Mouse (Mus musculus) midbrain, embryonic 13.5 days (tissue): ENCODE results near the gene Perm1. TPM values are rescaled to one million over a fixed set of nuclear protein-coding genes. Genes with fewer than 3 reads are reported as not detected.
A peak's percentile ranks its signal among the peaks of the same experiment; 100 is the strongest.

Experiments used
- ATAC-seq: fragments of 200-750 bp; cut with Nextera tagmentation; 2 replicates; pipeline ENCODE4 v1.8.0; 2017; ENCODE audit warnings: mild to moderate bottlenecking, moderate TSS enrichment, moderate library complexity
- H3K27ac ChIP-seq: fragments of 300-500 bp; sonication (generic); 2 replicates; pipeline ENCODE4 v1.5.1; 2015; ENCODE audit warnings: inconsistent platforms, mild to moderate bottlenecking, moderate library complexity
- H3K27me3 ChIP-seq: fragments of 300-500 bp; sonication (generic); 2 replicates; pipeline ENCODE4 v1.6.1; 2015; ENCODE audit warnings: mild to moderate bottlenecking, inconsistent platforms
- H3K36me3 ChIP-seq: fragments of 300-500 bp; sonication (generic); 2 replicates; pipeline ENCODE4 v1.6.1; 2015; ENCODE audit warnings: mild to moderate bottlenecking, inconsistent platforms
- H3K4me1 ChIP-seq: fragments of 300-500 bp; sonication (generic); replicated peaks from 2 replicates; pipeline ENCODE4 v1.6.1; 2015; ENCODE audit warnings: inconsistent platforms
- H3K4me2 ChIP-seq: fragments of 300-500 bp; sonication (generic); replicated peaks from 2 replicates; pipeline ENCODE4 v1.6.1; 2015; ENCODE audit warnings: moderate library complexity, mild to moderate bottlenecking, inconsistent platforms
- H3K4me3 ChIP-seq: fragments of 300-500 bp; sonication (generic); replicated peaks from 2 replicates; pipeline ENCODE4 v1.5.1; 2015; ENCODE audit warnings: mild to moderate bottlenecking, inconsistent platforms
- H3K9ac ChIP-seq: fragments of 300-500 bp; sonication (generic); replicated peaks from 2 replicates; pipeline ENCODE4 v1.6.1; 2015; ENCODE audit warnings: mild to moderate bottlenecking, inconsistent platforms
- H3K9me3 ChIP-seq: fragments of 300-500 bp; sonication (generic); 2 replicates; pipeline ENCODE4 v1.6.1; 2016; ENCODE audit warnings: mild to moderate bottlenecking, inconsistent platforms
- WGBS: fragments of 180-500 bp; shearing (Covaris S2); methylation state at CpG from one replicate; pipeline ENCODE4 v1.1.7; 2015; 5-methylcytosine and 5-hydroxymethylcytosine counted together
- polyA plus RNA-seq: library from polyadenylated mRNA; unstranded; fragments of >200 nt; fragmentation: Nextera tagmentation; extraction: Ambion mirVana; gene quantifications from 2 replicates; pipeline ENCODE4 v1.2.1, GENCODE M21; 2015

The Perm1 gene
- 2.3 and 2.5 TPM in 2 replicates for polyA plus RNA-seq

DNA sequence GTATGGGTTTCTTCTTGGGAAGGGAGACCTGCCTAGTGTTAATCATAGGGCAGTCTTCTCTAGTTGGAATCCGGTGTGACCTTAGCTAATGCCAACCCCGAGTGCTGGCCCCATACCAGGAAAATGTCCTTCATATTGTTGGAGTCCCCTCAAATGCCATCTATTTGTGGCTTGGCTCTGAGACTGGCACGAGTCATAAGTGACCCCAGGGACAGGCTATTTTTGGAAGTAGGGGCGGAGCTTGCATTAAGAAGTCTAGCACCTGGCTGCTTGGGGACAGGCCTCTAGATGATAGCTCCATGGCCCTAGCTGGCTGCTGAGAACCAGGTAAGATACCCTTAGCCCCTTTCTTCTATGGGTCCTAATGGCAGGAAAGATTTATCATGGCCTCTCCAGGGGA, at the start of gene Perm1:
Gene Perm1 (plus strand): TSS at position 220 of the 400 bp plus-strand sequence.
- no peak within 1 kb of the TSS for H3K9ac ChIP-seq
- H3K4me2 ChIP-seq: no peak within 1 kb of the TSS
- H3K4me3 ChIP-seq: no peak within 1 kb of the TSS
- no peaks in the 10 kb centered on the region for H3K27me3 ChIP-seq
- WGBS: 79% methylated on average over 4 of the region's 4 CpGs
- H3K9me3 ChIP-seq: no peaks in the 10 kb centered on the region
- peaks cover 5% of the 10 kb centered on the region; the same call in 1 of the 2 replicates for H3K36me3 ChIP-seq
- no peak within 1 kb of the TSS for H3K27ac ChIP-seq
- no peaks in the 10 kb centered on the region for H3K4me1 ChIP-seq
- ATAC-seq: no peak

GRCm38 (mm10) chr4:156166477-156166876, 49.2 kb upstream of the Perm1 start:
- no peak overlapping the region for H3K4me2 ChIP-seq
- H3K9ac ChIP-seq: no peak overlapping the region
- peaks cover 12% of the 10 kb centered on the region for H3K9me3 ChIP-seq
- peaks cover 98% of the 10 kb centered on the region for H3K36me3 ChIP-seq
- no peak overlapping the region for H3K27ac ChIP-seq
- no peaks in the 10 kb centered on the region for H3K27me3 ChIP-seq
- H3K4me3 ChIP-seq: no peak overlapping the region
- ATAC-seq: no peak
- H3K4me1 ChIP-seq: no peaks in the 10 kb centered on the region
- 89% methylated on average over 9 of the region's 9 CpGs for WGBS

- H3K4me3 ChIP-seq: no peak overlapping the region
- no peak overlapping the region for H3K27ac ChIP-seq
- H3K27me3 ChIP-seq: no peaks in the 10 kb centered on the region
- no peaks in the 10 kb centered on the region for H3K4me1 ChIP-seq
- no peak overlapping the region for H3K4me2 ChIP-seq
- ATAC-seq: no peak
- H3K36me3 ChIP-seq: peaks cover 100% of the 10 kb centered on the region
- 94% methylated on average over 8 of the region's 8 CpGs for WGBS
- H3K9me3 ChIP-seq: no peaks in the 10 kb centered on the region
- H3K9ac ChIP-seq: no peak overlapping the region
Measured at GRCm38 (mm10) chr4:156168611-156169010, 47.1 kb upstream of the Perm1 start.

- ATAC-seq: no peak
- no peak overlapping the region for H3K4me2 ChIP-seq
- H3K9ac ChIP-seq: no peak overlapping the region
- H3K27ac ChIP-seq: no peak overlapping the region
- H3K36me3 ChIP-seq: peaks cover 100% of the 10 kb centered on the region
- 96% methylated on average over 10 of the region's 10 CpGs for WGBS
- H3K9me3 ChIP-seq: no peaks in the 10 kb centered on the region
- H3K4me1 ChIP-seq: no peaks in the 10 kb centered on the region
- no peaks in the 10 kb centered on the region for H3K27me3 ChIP-seq
- H3K4me3 ChIP-seq: no peak overlapping the region
Measured at GRCm38 (mm10) chr4:156169129-156169528, 46.5 kb upstream of the Perm1 start.

GRCm38 (mm10) chr4:156171828-156172227, 43.8 kb upstream of the Perm1 start:
- no peaks in the 10 kb centered on the region for H3K9me3 ChIP-seq
- no peak overlapping the region for H3K9ac ChIP-seq
- no peak overlapping the region for H3K27ac ChIP-seq
- no peak overlapping the region for H3K4me3 ChIP-seq
- ATAC-seq: no peak
- H3K4me2 ChIP-seq: no peak overlapping the region
- no peaks in the 10 kb centered on the region for H3K4me1 ChIP-seq
- no peaks in the 10 kb centered on the region for H3K27me3 ChIP-seq
- 97% methylated on average over 11 of the region's 11 CpGs for WGBS
- H3K36me3 ChIP-seq: peaks cover 100% of the 10 kb centered on the region

- no peak overlapping the region for H3K4me2 ChIP-seq
- no peak for ATAC-seq
- peaks cover 30% of the 10 kb centered on the region for H3K4me1 ChIP-seq
- no peaks in the 10 kb centered on the region for H3K9me3 ChIP-seq
- H3K36me3 ChIP-seq: peaks cover 95% of the 10 kb centered on the region
- H3K27ac ChIP-seq: no peak overlapping the region
- no peak overlapping the region for H3K4me3 ChIP-seq
- 91% methylated on average over 9 of the region's 9 CpGs for WGBS
- H3K27me3 ChIP-seq: no peaks in the 10 kb centered on the region
- no peak overlapping the region for H3K9ac ChIP-seq
Measured at GRCm38 (mm10) chr4:156177630-156178029, 38.0 kb upstream of the Perm1 start.

DNA sequence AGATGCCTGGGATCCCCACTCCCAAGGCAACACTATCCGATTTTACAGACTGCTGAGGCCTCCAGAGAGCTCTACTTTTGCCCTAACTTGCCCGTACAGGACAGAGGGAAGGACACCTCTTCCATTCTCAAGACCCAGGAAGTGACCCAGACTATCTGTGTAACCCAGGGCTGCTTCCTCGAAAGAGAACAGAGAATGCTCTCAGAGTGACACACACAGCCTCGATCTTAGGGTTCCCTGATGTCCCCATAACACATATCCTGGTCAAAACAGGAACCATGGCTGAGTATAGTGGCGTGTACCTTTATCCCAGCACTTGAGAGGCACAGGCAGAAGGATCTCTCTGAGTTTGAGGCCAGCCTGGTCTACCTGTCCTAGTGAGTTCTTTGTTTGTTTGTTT, 31.9 kb upstream of the Perm1 start:
- H3K4me3 ChIP-seq: peak overlapping the region; percentile 58
- no peak overlapping the region for H3K27ac ChIP-seq
- H3K4me2 ChIP-seq: peak overlapping the region; percentile 80
- no peak for ATAC-seq
- H3K9ac ChIP-seq: peak overlapping the region; percentile 88
- H3K4me1 ChIP-seq: peaks cover 88% of the 10 kb centered on the region
- no peaks in the 10 kb centered on the region for H3K9me3 ChIP-seq
- peaks cover 38% of the 10 kb centered on the region for H3K36me3 ChIP-seq
- H3K27me3 ChIP-seq: no peaks in the 10 kb centered on the region
- WGBS: 83% methylated on average over 5 of the region's 5 CpGs

GRCm38 (mm10) chr4:156184291-156184954, 31.2 kb upstream of the Perm1 start:
- Histone ChIP-seq H3K27ac (peak overlapping the region; percentile 96), H3K9me3 (no peaks in the 10 kb centered on the region), H3K9ac (peak overlapping the region; percentile 88), H3K36me3 (peaks cover 32% of the 10 kb centered on the region), H3K4me2 (peak overlapping the region; percentile 80), H3K4me1 (peaks cover 95% of the 10 kb centered on the region), H3K4me3 (peak overlapping the region; percentile 58), H3K27me3 (no peaks in the 10 kb centered on the region)
- 70% methylated on average over 7 of the region's 7 CpGs for WGBS
- no peak; the same call in 1 of the 2 replicates for ATAC-seq

- Histone ChIP-seq H3K9ac (peak overlapping the region; percentile 88), H3K27me3 (no peaks in the 10 kb centered on the region), H3K4me1 (peaks cover 98% of the 10 kb centered on the region), H3K4me2 (peak overlapping the region; percentile 80), H3K27ac (peak overlapping the region; percentile 96), H3K36me3 (peaks cover 27% of the 10 kb centered on the region), H3K4me3 (peak overlapping the region; percentile 58), H3K9me3 (no peaks in the 10 kb centered on the region)
- peak; percentile 25; the same call in 1 of the 2 replicates for ATAC-seq
- WGBS: 36% methylated on average over 13 of the region's 13 CpGs
Measured at GRCm38 (mm10) chr4:156185456-156185949, 30.2 kb upstream of the Perm1 start.

GRCm38 (mm10) chr4:156185950-156186850, 29.5 kb upstream of the Perm1 start:
- 3% methylated on average over 31 of the region's 31 CpGs for WGBS
- Histone ChIP-seq H3K4me2 (peak overlapping the region; percentile 80), H3K27me3 (no peaks in the 10 kb centered on the region), H3K4me1 (peaks cover 98% of the 10 kb centered on the region), H3K9me3 (no peaks in the 10 kb centered on the region), H3K36me3 (peaks cover 29% of the 10 kb centered on the region), H3K27ac (peak overlapping the region; percentile 96), H3K9ac (peak overlapping the region; percentile 88), H3K4me3 (peak overlapping the region; percentile 58)
- ATAC-seq: peak; percentile 65

GRCm38 (mm10) chr4:156188162-156188810, 27.4 kb upstream of the Perm1 start:
- Histone ChIP-seq H3K27ac (peak overlapping the region; percentile 89), H3K4me3 (peak overlapping the region; percentile 12; the same call in 1 of the 2 replicates), H3K4me2 (peak overlapping the region; percentile 38), H3K9ac (peak overlapping the region; percentile 30; the same call in 1 of the 2 replicates), H3K9me3 (no peaks in the 10 kb centered on the region), H3K36me3 (peaks cover 33% of the 10 kb centered on the region), H3K4me1 (peaks cover 98% of the 10 kb centered on the region), H3K27me3 (no peaks in the 10 kb centered on the region)
- peak; percentile 0; the same call in 1 of the 2 replicates for ATAC-seq
- WGBS: 30% methylated on average over 5 of the region's 5 CpGs
